Mouse (Mus musculus) cerebellum, adult 2 months (tissue): Measurements from ENCODE around the gene Gm17482.
"Not testable (repeated sequence)": the region's sequence is repeated elsewhere in the genome, so short reads cannot be mapped to it uniquely, and the experiment has no call there.

Source experiments
- CTCF ChIP-seq: fragments of 200-500 bp; IDR thresholded peaks from 2 replicates; pipeline ENCODE4 v1.5.1; 2011; ENCODE audit warnings: low read depth, mild to moderate bottlenecking, control low read depth, low read length, moderate library complexity, borderline replicate concordance; ENCODE audit not compliant: insufficient read depth
- POLR2A ChIP-seq: fragments of 200-500 bp; IDR thresholded peaks from 2 replicates; pipeline ENCODE4 v1.6.1; 2011; ENCODE audit warnings: low read length, control low read depth, borderline replicate concordance; ENCODE audit not compliant: insufficient read depth

GRCm38 (mm10) chr6:115240431-115240830, 13.3 kb downstream of the Gm17482 start:
- not testable (repeated sequence) for TF ChIP-seq CTCF, POLR2A
